Mouse (Mus musculus) bone marrow macrophage, adult 2 months (primary cell): ENCODE results near the gene Sec11a. TPM values are rescaled to one million over a fixed set of nuclear protein-coding genes. Genes with fewer than 3 reads are reported as not detected.
"Not testable (repeated sequence)": the region's sequence is repeated elsewhere in the genome, so short reads cannot be mapped to it uniquely, and the experiment has no call there.

Source experiments
- H3K27ac ChIP-seq: 2 replicates; pipeline ENCODE4 v1.5.1; 2012; ENCODE audit warnings: low read depth, low read length; ENCODE audit not compliant: insufficient read depth
- H3K4me1 ChIP-seq: 2 replicates; pipeline ENCODE4 v1.6.1; 2012; ENCODE audit warnings: low read length; ENCODE audit not compliant: control insufficient read depth, insufficient read depth
- H3K4me3 ChIP-seq: 2 replicates; pipeline ENCODE4 v1.5.1; 2012; ENCODE audit warnings: mild to moderate bottlenecking, low read length, moderate library complexity; ENCODE audit not compliant: insufficient read depth
- CTCF ChIP-seq: IDR thresholded peaks from 2 replicates; pipeline ENCODE4 v1.5.1; 2012; ENCODE audit warnings: low read depth, mild to moderate bottlenecking, low read length, moderate library complexity
- POLR2A ChIP-seq: IDR thresholded peaks from 2 replicates; pipeline ENCODE4 v1.6.1; 2012; ENCODE audit warnings: mild to moderate bottlenecking, low read depth, low read length, borderline replicate concordance
- polyA plus RNA-seq: library from polyadenylated mRNA; stranded (reverse); fragments of >200 nt; gene quantifications from 2 replicates; pipeline ENCODE4 v1.2.4, GENCODE M21; 2012; ENCODE audit not compliant: missing spikeins, insufficient read depth, insufficient read length

The Sec11a gene
- polyA plus RNA-seq, 1 experiment, result 99.2 TPM

- peaks cover 6% of the 10 kb centered on the region for H3K4me1 ChIP-seq
- TF ChIP-seq POLR2A (no peak), CTCF (no peak)
- H3K27ac ChIP-seq, result no peak overlapping the region
- no peak overlapping the region for H3K4me3 ChIP-seq
Measured at GRCm38 (mm10) chr7:80987805-80988625, 40.4 kb upstream of the Sec11a start.

GRCm38 (mm10) chr7:80986458-80987187 lies 39.0 kb upstream of the Sec11a start:
- TF ChIP-seq CTCF (no peak), POLR2A (no peak)
- H3K4me3 ChIP-seq, result no peak overlapping the region
- no peaks in the 10 kb centered on the region for H3K4me1 ChIP-seq
- no peak overlapping the region for H3K27ac ChIP-seq

- Histone ChIP-seq H3K4me1 (no peaks in the 10 kb centered on the region; the same call in 1 of the 2 replicates), H3K4me3 (no peak overlapping the region), H3K27ac (no peak overlapping the region)
- TF ChIP-seq POLR2A, result no peak
- no peak for TF ChIP-seq CTCF
Measured at GRCm38 (mm10) chr7:80980566-80980965, 33.0 kb upstream of the Sec11a start.

GRCm38 (mm10) chr7:80973638-80974015 lies 26.0 kb upstream of the Sec11a start:
- not testable (repeated sequence) for H3K27ac ChIP-seq, H3K4me1 ChIP-seq, H3K4me3 ChIP-seq

- H3K4me3 ChIP-seq, H3K27ac ChIP-seq, H3K4me1 ChIP-seq: not testable (repeated sequence)
Measured at GRCm38 (mm10) chr7:80972920-80973637, 25.5 kb upstream of the Sec11a start.

GRCm38 (mm10) chr7:80972082-80972481 lies 24.5 kb upstream of the Sec11a start:
- Histone ChIP-seq H3K27ac (no peak overlapping the region), H3K4me3 (no peak overlapping the region), H3K4me1 (no peaks in the 10 kb centered on the region)
- TF ChIP-seq CTCF (no peak), POLR2A (no peak)

GRCm38 (mm10) chr7:80971419-80971818 lies 23.8 kb upstream of the Sec11a start:
- H3K4me3 ChIP-seq, result no peak overlapping the region
- H3K27ac ChIP-seq, result no peak overlapping the region
- TF ChIP-seq CTCF, result no peak
- TF ChIP-seq POLR2A, result no peak
- H3K4me1 ChIP-seq, result no peaks in the 10 kb centered on the region; the same call in 1 of the 2 replicates

GRCm38 (mm10) chr7:80970913-80971312 lies 23.3 kb upstream of the Sec11a start:
- no peaks in the 10 kb centered on the region; the same call in 1 of the 2 replicates for H3K4me1 ChIP-seq
- TF ChIP-seq POLR2A (no peak), CTCF (no peak)
- no peak overlapping the region for H3K4me3 ChIP-seq
- no peak overlapping the region for H3K27ac ChIP-seq

- TF ChIP-seq CTCF, result no peak
- no peak for TF ChIP-seq POLR2A
- peaks cover 6% of the 10 kb centered on the region for H3K4me1 ChIP-seq
Measured at GRCm38 (mm10) chr7:80962799-80963198, 15.2 kb upstream of the Sec11a start.

GRCm38 (mm10) chr7:80959003-80959402 lies 11.4 kb upstream of the Sec11a start:
- no peak overlapping the region for H3K4me3 ChIP-seq
- 0 out of 2 replicates have a peak, but pooled peaks cover 2% of the 10 kb centered on the region for H3K4me1 ChIP-seq
- TF ChIP-seq POLR2A (no peak), CTCF (no peak)
- H3K27ac ChIP-seq, result no peak overlapping the region

More at GRCm38 (mm10) chr7:80962799-80963198, 15.2 kb upstream of the Sec11a start:
- no peak overlapping the region for H3K4me3 ChIP-seq
- H3K27ac ChIP-seq, result no peak overlapping the region
